Mouse (Mus musculus): ENCODE measurements around the gene Gap43.

DNA sequence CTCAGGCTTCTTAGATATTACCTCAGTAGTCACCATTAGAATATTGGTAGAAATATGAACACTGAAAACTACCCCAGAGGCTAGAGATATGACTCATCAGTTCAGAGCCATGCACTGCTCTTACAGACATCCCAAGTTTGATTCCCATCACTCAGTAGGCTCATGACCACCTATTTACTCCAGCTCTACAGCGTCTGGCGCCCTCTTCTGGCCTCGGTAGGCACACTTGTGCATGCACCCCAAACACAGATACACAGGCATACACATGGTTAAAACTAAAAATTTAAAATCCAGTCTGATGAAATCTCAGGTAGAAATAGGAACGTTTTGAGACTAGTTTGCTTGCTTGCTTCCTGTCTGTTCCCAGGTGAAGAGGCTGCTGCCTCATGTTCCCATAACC is 109.1 kb downstream of the Gap43 start:
- no peak for TF ChIP-seq CTCF (IDR thresholded peaks at IDR 0.05; ENCODE audit: low read depth, low read length)
- TF ChIP-seq POLR2A (IDR thresholded peaks at IDR 0.05; ENCODE audit: borderline replicate concordance, low read depth, low read length), result no peak

Data from bone marrow macrophage, adult 2 months (primary cell).